Comparison of ENCODE assay signal across 21 mouse cellular contexts in the genomic region with DNA sequence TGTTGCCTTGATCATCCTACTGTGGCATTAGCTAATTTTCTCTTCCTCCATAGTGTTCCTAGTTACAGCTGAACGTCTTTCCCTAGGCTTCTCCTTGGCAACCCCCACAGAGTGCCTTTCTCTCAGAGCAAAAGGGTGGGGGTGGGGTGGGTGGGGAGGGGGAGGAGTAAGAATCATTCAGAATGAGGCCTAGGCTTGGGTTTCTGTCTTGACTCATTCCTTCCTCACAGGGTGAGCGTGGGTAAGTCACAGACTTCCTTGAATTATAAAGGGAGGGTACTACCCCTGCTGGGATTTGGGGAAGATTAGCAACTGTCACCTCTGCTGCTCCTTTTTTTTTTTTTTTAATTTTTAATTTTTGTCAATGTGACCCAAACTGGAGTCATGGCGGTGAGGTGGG.
DNase-seq lines count a peak whose midpoint lies in the region.
"Had no signal": no experiment of that assay in that cellular context is flagged by ENCODE, and none has a peak within 500 bp of the region (broad histone marks: within the 10 kb centered on the region; RNA-seq: fewer than 3 reads in every experiment).

No protein-coding gene starts in this region.

- peak; percentile 7 for DNase-seq in ES-CJ7 (ENCODE audit: low read depth, low spot score)
- DNase-seq in R1 (ENCODE audit: low read depth, low spot score) = peak; percentile 68
- peak; percentile 9 for DNase-seq in ZHBTc4 (ENCODE audit: low read depth, low spot score)
- DNase-seq in brain, adult 2 months (ENCODE audit: low read depth, low spot score) = peak; percentile 65
- no peak for DNase-seq in ovary, postnatal 36 days (ENCODE audit: low spot score)
- DNase-seq in right cerebral cortex, postnatal 36 days (ENCODE audit: low spot score in 2 of 2) = no peak
- no peak for DNase-seq in cerebellum, adult 8-10 months
- no peak for DNase-seq in urinary bladder, postnatal 25 days (ENCODE audit: low spot score)
- DNase-seq: adrenal gland, adult 2 months; adrenal gland, adult 8-10 months; adrenal gland, postnatal 10 days; adrenal gland, postnatal 14 days; adrenal gland, postnatal 25 days; adrenal gland, postnatal 36 days; B cell, adult 2 months; cerebellum, adult 11 months; cerebellum, adult 11-12 months; cerebellum, adult 18-20 months; cerebellum, adult 2 months; cerebellum, adult 9-10 months; cerebellum, adult 9-11 months had no signal

Comparison
In these comparisons a context has a peak if more than half of its experiments do, and no peak if none do; other contexts are left out.
1. DNase-seq: peak in ES-CJ7 (single experiment), R1 (single experiment), ZHBTc4 (single experiment) and brain, adult 2 months (single experiment); none in ovary, postnatal 36 days (single experiment), right cerebral cortex, postnatal 36 days (0 of 2), cerebellum, adult 8-10 months (single experiment) and urinary bladder, postnatal 25 days (single experiment).